Mouse (Mus musculus) gastrocnemius, postnatal 25 days (tissue): ENCODE measurements around the gene Rnf220. TPM values are rescaled to one million over a fixed set of nuclear protein-coding genes. Genes with fewer than 3 reads are reported as not detected.

Source experiments
- DNase-seq: peaks from one replicate; pipeline ENCODE4 v3.0.0; 2022
- total RNA-seq, 2 experiments: library from RNA; stranded (reverse); gene quantifications; 1 replicate in 1 of 2; 2 replicates in 1 of 2; pipeline ENCODE4 v1.2.3; 2021

Rnf220 gene
- total RNA-seq, 2 experiments from 2014 or later = 48.0 to 49.1 TPM

- DNase-seq = no peak
Observed at GRCm38 (mm10) chr4:117302027-117302806, 194.6 kb downstream of the Rnf220 start.

- DNase-seq = no peak
Observed at GRCm38 (mm10) chr4:117299921-117300320, 196.9 kb downstream of the Rnf220 start.

- no peak for DNase-seq
Observed at GRCm38 (mm10) chr4:117297819-117298218, 199.0 kb downstream of the Rnf220 start.

- DNase-seq = no peak
Observed at GRCm38 (mm10) chr4:117296849-117297593, 199.8 kb downstream of the Rnf220 start.

GRCm38 (mm10) chr4:117291696-117292095 lies 205.2 kb downstream of the Rnf220 start:
- no peak for DNase-seq

GRCm38 (mm10) chr4:117288927-117289801 lies 207.7 kb downstream of the Rnf220 start:
- DNase-seq = peak; percentile 74

GRCm38 (mm10) chr4:117288277-117288926 lies 208.4 kb downstream of the Rnf220 start:
- no peak for DNase-seq

GRCm38 (mm10) chr4:117284363-117284762 lies 212.5 kb downstream of the Rnf220 start:
- DNase-seq = no peak

GRCm38 (mm10) chr4:117283271-117284191 lies 213.3 kb downstream of the Rnf220 start:
- DNase-seq = peak; percentile 65

GRCm38 (mm10) chr4:117281090-117281845 lies 215.6 kb downstream of the Rnf220 start:
- DNase-seq = no peak

- no peak for DNase-seq
Observed at GRCm38 (mm10) chr4:117280397-117280930, 216.4 kb downstream of the Rnf220 start.

GRCm38 (mm10) chr4:117279253-117279642 lies 217.6 kb downstream of the Rnf220 start:
- no peak for DNase-seq

- DNase-seq = no peak
Observed at GRCm38 (mm10) chr4:117278381-117279252, 218.2 kb downstream of the Rnf220 start.

- DNase-seq = no peak
Observed at GRCm38 (mm10) chr4:117277687-117278086, 219.2 kb downstream of the Rnf220 start.

- peak; percentile 31 for DNase-seq
Observed at GRCm38 (mm10) chr4:117277021-117277420, 219.8 kb downstream of the Rnf220 start.

- no peak for DNase-seq
Observed at GRCm38 (mm10) chr4:117276281-117276711, 220.6 kb downstream of the Rnf220 start.

- DNase-seq = no peak
Observed at GRCm38 (mm10) chr4:117274720-117275119, 222.1 kb downstream of the Rnf220 start.

- no peak for DNase-seq
Observed at GRCm38 (mm10) chr4:117272459-117272858, 224.4 kb downstream of the Rnf220 start.

- peak; percentile 32 for DNase-seq
Observed at GRCm38 (mm10) chr4:117270278-117270677, 226.6 kb downstream of the Rnf220 start.
